8 mouse cellular contexts compared by ENCODE assay signal in genomic region chr2:120731877-120732530, GRCm38 (mm10).
A peak's percentile ranks its signal among the peaks of the same experiment; 100 is the strongest.
DNase-seq lines count a peak whose midpoint lies in the region; ATAC-seq and TF ChIP-seq lines count a peak whose summit lies in the region.

No protein-coding gene starts in this region.

- 44% methylated on average over 7 of the region's 7 CpGs for WGBS in cerebellum, adult 2 months
- 53% methylated on average over 7 of the region's 7 CpGs for WGBS in limb, embryonic 12.5 days
- WGBS in stomach, embryonic 15.5 days, result 40% methylated on average over 7 of the region's 7 CpGs

- H3K36me3 ChIP-seq in limb, embryonic 12.5 days, result peaks cover 19% of the 10 kb centered on the region
- H3K36me3 ChIP-seq in stomach, embryonic 15.5 days, result peaks cover 12% of the 10 kb centered on the region

- H3K27me3 ChIP-seq in cerebellum, adult 2 months (ENCODE audit: control insufficient read depth, insufficient read depth, low read length), result no peaks in the 10 kb centered on the region
- H3K27me3 ChIP-seq in limb, embryonic 12.5 days, result no peaks in the 10 kb centered on the region
- H3K27me3 ChIP-seq in stomach, embryonic 15.5 days (replicated peaks), result no peaks in the 10 kb centered on the region

- TF ChIP-seq POLR2A in cerebellum, adult 2 months (IDR thresholded peaks at IDR 0.05; ENCODE audit: borderline replicate concordance, insufficient read depth, low read length), result no peak

- peak overlapping the region; percentile 72 for H3K4me3 ChIP-seq in cerebellum, adult 2 months (replicated peaks; ENCODE audit: insufficient read depth, low read depth, low read length)
- H3K4me3 ChIP-seq in limb, embryonic 12.5 days (replicated peaks), result peak overlapping the region; percentile 98
- H3K4me3 ChIP-seq in stomach, embryonic 15.5 days (replicated peaks), result peak overlapping the region; percentile 75

- H3K9me3 ChIP-seq in limb, embryonic 12.5 days, result no peaks in the 10 kb centered on the region
- no peaks in the 10 kb centered on the region for H3K9me3 ChIP-seq in stomach, embryonic 15.5 days

- TF ChIP-seq CTCF in cerebellum, adult 2 months (IDR thresholded peaks at IDR 0.05; ENCODE audit: borderline replicate concordance, insufficient read depth, low read depth, low read length), result no peak

- 0 out of 2 replicates have a peak overlapping the region, but pooled peaks have one; percentile 55 for H3K27ac ChIP-seq in cerebellum, adult 2 months (ENCODE audit: insufficient read depth, low read length)
- peak overlapping the region; percentile 92; the same call in 1 of the 2 replicates for H3K27ac ChIP-seq in limb, embryonic 12.5 days
- peak overlapping the region; percentile 96 for H3K27ac ChIP-seq in stomach, embryonic 15.5 days

- H3K9ac ChIP-seq in limb, embryonic 12.5 days (replicated peaks), result peak overlapping the region; percentile 97; the same call in 1 of the 2 replicates
- H3K9ac ChIP-seq in stomach, embryonic 15.5 days, result no peak overlapping the region

- peaks cover 3% of the 10 kb centered on the region; the same call in 1 of the 2 replicates for H3K4me1 ChIP-seq in cerebellum, adult 2 months (ENCODE audit: control insufficient read depth, insufficient read depth, low read length)
- H3K4me1 ChIP-seq in limb, embryonic 12.5 days (replicated peaks), result peaks cover 22% of the 10 kb centered on the region
- H3K4me1 ChIP-seq in stomach, embryonic 15.5 days, result peaks cover 17% of the 10 kb centered on the region; the same call in 1 of the 2 replicates

- peak overlapping the region; percentile 95 for H3K4me2 ChIP-seq in limb, embryonic 12.5 days
- H3K4me2 ChIP-seq in stomach, embryonic 15.5 days, result peak overlapping the region; percentile 89

- DNase-seq in cerebellum, adult 2 months, result no peak
- no peak for DNase-seq in cerebellum, postnatal 4 days (ENCODE audit: low spot score in 2 of 2)
- DNase-seq in retina, postnatal 7 days (ENCODE audit: low read depth, low spot score), result peak; percentile 3
- no peak for DNase-seq in retina, embryonic 14.5 days (ENCODE audit: low spot score)
- DNase-seq in adrenal gland, postnatal 36 days, result no peak
- DNase-seq in Muller cell, postnatal 12 days (ENCODE audit: inconsistent ontology term), result no peak

- no peak for ATAC-seq in limb, embryonic 12.5 days (ENCODE audit: insufficient number of reproducible peaks, insufficient read depth, low FRiP score, low TSS enrichment, low read depth)
- ATAC-seq in stomach, embryonic 15.5 days (ENCODE audit: insufficient read depth, low FRiP score, low read depth), result no peak
